Mouse (Mus musculus) liver, embryonic 12.5 days (tissue): ENCODE measurements around the gene Wwox. TPM values are rescaled to one million over a fixed set of nuclear protein-coding genes. Genes with fewer than 3 reads are reported as not detected.

ENCODE experiments used
- ATAC-seq: fragments of 200-750 bp; cut with Nextera tagmentation; 2 replicates; pipeline ENCODE4 v1.8.0; 2017; ENCODE audit warnings: moderate number of reproducible peaks, mild to moderate bottlenecking, moderate library complexity
- H3K27ac ChIP-seq: fragments of 300-500 bp; sonication (generic); 2 replicates; pipeline ENCODE4 v1.5.1; 2016; ENCODE audit warnings: mild to moderate bottlenecking
- H3K27me3 ChIP-seq: fragments of 300-500 bp; sonication (generic); replicated peaks from 2 replicates; pipeline ENCODE4 v1.6.1; 2016; ENCODE audit warnings: mild to moderate bottlenecking, moderate library complexity
- H3K36me3 ChIP-seq: fragments of 300-500 bp; sonication (generic); 2 replicates; pipeline ENCODE4 v1.6.1; 2016; ENCODE audit warnings: mild to moderate bottlenecking, moderate library complexity
- H3K4me1 ChIP-seq: fragments of 300-500 bp; sonication (generic); 2 replicates; pipeline ENCODE4 v1.6.1; 2016
- H3K4me2 ChIP-seq: fragments of 300-500 bp; sonication (generic); 2 replicates; pipeline ENCODE4 v1.6.1; 2016; ENCODE audit warnings: mild to moderate bottlenecking, moderate library complexity
- H3K4me3 ChIP-seq: fragments of 300-500 bp; sonication (generic); 2 replicates; pipeline ENCODE4 v1.5.1; 2016; ENCODE audit warnings: mild to moderate bottlenecking, moderate library complexity
- H3K9ac ChIP-seq: fragments of 300-500 bp; sonication (generic); 2 replicates; pipeline ENCODE4 v1.6.1; 2016; ENCODE audit warnings: mild to moderate bottlenecking, moderate library complexity
- H3K9me3 ChIP-seq: fragments of 300-500 bp; sonication (generic); replicated peaks from 2 replicates; pipeline ENCODE4 v1.6.1; 2016; ENCODE audit warnings: mild to moderate bottlenecking, moderate library complexity
- WGBS: fragments of 180-500 bp; shearing (Covaris S2); methylation state at CpG from one replicate; pipeline ENCODE4 v1.1.7; 2016; ENCODE audit not compliant: insufficient replicate concordance; 5-methylcytosine and 5-hydroxymethylcytosine counted together
- polyA plus RNA-seq: library from polyadenylated mRNA; unstranded; fragments of >200 nt; fragmentation: Nextera tagmentation; extraction: Ambion mirVana; gene quantifications from 2 replicates; pipeline ENCODE4 v1.2.1, GENCODE M21; 2016

The Wwox gene
- polyA plus RNA-seq, 1 experiment from 2014 or later: 5.2 TPM

GRCm38 (mm10) chr8:115147006-115147405 lies 707.6 kb downstream of the Wwox start:
- no peaks in the 10 kb centered on the region for H3K9me3 ChIP-seq
- no peak overlapping the region for H3K27ac ChIP-seq
- ATAC-seq: no peak
- no peak overlapping the region for H3K4me2 ChIP-seq
- peaks cover 3% of the 10 kb centered on the region; the same call in 1 of the 2 replicates for H3K27me3 ChIP-seq
- 66% methylated on average over 9 of the region's 9 CpGs for WGBS
- no peaks in the 10 kb centered on the region for H3K36me3 ChIP-seq
- H3K4me3 ChIP-seq: no peak overlapping the region
- peaks cover 38% of the 10 kb centered on the region for H3K4me1 ChIP-seq
- H3K9ac ChIP-seq: no peak overlapping the region

- Histone ChIP-seq H3K27ac (peak overlapping the region; percentile 11; the same call in 1 of the 2 replicates), H3K4me1 (peaks cover 39% of the 10 kb centered on the region), H3K27me3 (peaks cover 7% of the 10 kb centered on the region; the same call in 1 of the 2 replicates), H3K9me3 (no peaks in the 10 kb centered on the region), H3K4me2 (peak overlapping the region; percentile 46), H3K36me3 (no peaks in the 10 kb centered on the region), H3K4me3 (no peak overlapping the region), H3K9ac (no peak overlapping the region)
- 43% methylated on average over 24 of the region's 24 CpGs for WGBS
- peak; percentile 86 for ATAC-seq
Measured at GRCm38 (mm10) chr8:115150446-115151109, 711.1 kb downstream of the Wwox start.

- H3K9ac ChIP-seq: no peak overlapping the region
- WGBS: 6% methylated on average over 6 of the region's 6 CpGs
- peak; percentile 36; the same call in 1 of the 2 replicates for ATAC-seq
- no peak overlapping the region for H3K4me3 ChIP-seq
- peaks cover 7% of the 10 kb centered on the region; the same call in 1 of the 2 replicates for H3K27me3 ChIP-seq
- H3K4me1 ChIP-seq: peaks cover 36% of the 10 kb centered on the region
- no peaks in the 10 kb centered on the region for H3K36me3 ChIP-seq
- 0 out of 2 replicates have a peak overlapping the region, but pooled peaks have one; percentile 46 for H3K4me2 ChIP-seq
- H3K27ac ChIP-seq: peak overlapping the region; percentile 11; the same call in 1 of the 2 replicates
- no peaks in the 10 kb centered on the region for H3K9me3 ChIP-seq
Measured at GRCm38 (mm10) chr8:115151416-115151815, 712.0 kb downstream of the Wwox start.

- Histone ChIP-seq H3K9ac (no peak overlapping the region), H3K4me2 (no peak overlapping the region), H3K4me1 (peaks cover 32% of the 10 kb centered on the region), H3K36me3 (no peaks in the 10 kb centered on the region), H3K4me3 (no peak overlapping the region), H3K27me3 (peaks cover 33% of the 10 kb centered on the region), H3K27ac (no peak overlapping the region), H3K9me3 (no peaks in the 10 kb centered on the region)
- 61% methylated on average over 10 of the region's 10 CpGs for WGBS
- no peak for ATAC-seq
Measured at GRCm38 (mm10) chr8:115154096-115154495, 714.6 kb downstream of the Wwox start.

- no peak overlapping the region for H3K4me3 ChIP-seq
- H3K9ac ChIP-seq: no peak overlapping the region
- peaks cover 29% of the 10 kb centered on the region for H3K4me1 ChIP-seq
- H3K9me3 ChIP-seq: no peaks in the 10 kb centered on the region
- WGBS: 56% methylated on average over 8 of the region's 8 CpGs
- H3K27ac ChIP-seq: no peak overlapping the region
- peaks cover 36% of the 10 kb centered on the region for H3K27me3 ChIP-seq
- H3K36me3 ChIP-seq: no peaks in the 10 kb centered on the region
- no peak for ATAC-seq
- H3K4me2 ChIP-seq: no peak overlapping the region
Measured at GRCm38 (mm10) chr8:115156142-115156541, 716.7 kb downstream of the Wwox start.

- no peak overlapping the region for H3K9ac ChIP-seq
- no peaks in the 10 kb centered on the region for H3K9me3 ChIP-seq
- no peak overlapping the region for H3K4me2 ChIP-seq
- H3K4me1 ChIP-seq: peaks cover 19% of the 10 kb centered on the region
- H3K36me3 ChIP-seq: no peaks in the 10 kb centered on the region
- 58% methylated on average over 12 of the region's 12 CpGs for WGBS
- no peak overlapping the region for H3K27ac ChIP-seq
- H3K4me3 ChIP-seq: no peak overlapping the region
- ATAC-seq: no peak
- peaks cover 41% of the 10 kb centered on the region for H3K27me3 ChIP-seq
Measured at GRCm38 (mm10) chr8:115157977-115158720, 718.7 kb downstream of the Wwox start.

- no peaks in the 10 kb centered on the region for H3K36me3 ChIP-seq
- H3K27ac ChIP-seq: no peak overlapping the region
- H3K9ac ChIP-seq: no peak overlapping the region
- H3K4me3 ChIP-seq: peak overlapping the region; percentile 38
- ATAC-seq: no peak
- H3K4me2 ChIP-seq: peak overlapping the region; percentile 65
- H3K4me1 ChIP-seq: peaks cover 19% of the 10 kb centered on the region
- H3K27me3 ChIP-seq: peaks cover 44% of the 10 kb centered on the region
- no peaks in the 10 kb centered on the region for H3K9me3 ChIP-seq
- WGBS: 26% methylated on average over 8 of the region's 8 CpGs
Measured at GRCm38 (mm10) chr8:115158721-115159111, 719.3 kb downstream of the Wwox start.

GRCm38 (mm10) chr8:115159208-115159607 lies 719.8 kb downstream of the Wwox start:
- Histone ChIP-seq H3K4me3 (peak overlapping the region; percentile 38), H3K4me2 (peak overlapping the region; percentile 65), H3K9me3 (no peaks in the 10 kb centered on the region), H3K27ac (no peak overlapping the region), H3K4me1 (peaks cover 19% of the 10 kb centered on the region), H3K36me3 (no peaks in the 10 kb centered on the region), H3K9ac (no peak overlapping the region), H3K27me3 (peaks cover 44% of the 10 kb centered on the region)
- WGBS: 12% methylated on average over 18 of the region's 18 CpGs
- no peak for ATAC-seq

GRCm38 (mm10) chr8:115159711-115160374 lies 720.4 kb downstream of the Wwox start:
- H3K27ac ChIP-seq: no peak overlapping the region
- WGBS: 9% methylated on average over 22 of the region's 22 CpGs

GRCm38 (mm10) chr8:115160407-115160806 lies 721.0 kb downstream of the Wwox start:
- 68% methylated on average over 5 of the region's 5 CpGs for WGBS
- no peak for ATAC-seq
- Histone ChIP-seq H3K36me3 (no peaks in the 10 kb centered on the region), H3K9me3 (no peaks in the 10 kb centered on the region), H3K4me3 (peak overlapping the region; percentile 38; the same call in 1 of the 2 replicates), H3K27me3 (peaks cover 56% of the 10 kb centered on the region), H3K4me2 (peak overlapping the region; percentile 65), H3K9ac (0 out of 2 replicates have a peak overlapping the region, but pooled peaks have one; percentile 35), H3K27ac (no peak overlapping the region), H3K4me1 (peaks cover 19% of the 10 kb centered on the region)

More at GRCm38 (mm10) chr8:115159711-115160374, 720.4 kb downstream of the Wwox start:
- peaks cover 50% of the 10 kb centered on the region for H3K27me3 ChIP-seq
- H3K36me3 ChIP-seq: no peaks in the 10 kb centered on the region
- 0 out of 2 replicates have a peak overlapping the region, but pooled peaks have one; percentile 35 for H3K9ac ChIP-seq
- peak overlapping the region; percentile 38 for H3K4me3 ChIP-seq
- H3K4me1 ChIP-seq: peaks cover 19% of the 10 kb centered on the region
- H3K4me2 ChIP-seq: peak overlapping the region; percentile 65
- H3K9me3 ChIP-seq: no peaks in the 10 kb centered on the region
- ATAC-seq: no peak

- Histone ChIP-seq H3K27me3 (peaks cover 58% of the 10 kb centered on the region), H3K27ac (no peak overlapping the region), H3K9me3 (no peaks in the 10 kb centered on the region), H3K4me1 (peaks cover 19% of the 10 kb centered on the region), H3K4me3 (no peak overlapping the region), H3K4me2 (no peak overlapping the region), H3K9ac (no peak overlapping the region), H3K36me3 (no peaks in the 10 kb centered on the region)
- no peak for ATAC-seq
- WGBS: 90% methylated on average over 9 of the region's 9 CpGs
Measured at GRCm38 (mm10) chr8:115161520-115161919, 722.1 kb downstream of the Wwox start.
